Mouse (Mus musculus): ENCODE measurements around the gene Bcorl1. TPM values are rescaled to one million over a fixed set of nuclear protein-coding genes. Genes with fewer than 3 reads are reported as not detected.
A peak's percentile ranks its signal among the peaks of the same experiment; 100 is the strongest.

Bcorl1 gene
- polyA plus RNA-seq, 1 experiment from 2014 or later = 7.7 TPM

GRCm38 (mm10) chrX:48365836-48366577 lies 24.8 kb downstream of the Bcorl1 start:
- 0 out of 2 replicates have a peak, but pooled peaks cover 10% of the 10 kb centered on the region for H3K4me1 ChIP-seq (replicated peaks; ENCODE audit: control insufficient read depth, insufficient read depth, low read length)
- 39% methylated on average over 15 of the region's 15 CpGs for WGBS
- no peak overlapping the region; the same call in 1 of the 2 replicates for H3K27ac ChIP-seq (ENCODE audit: low read depth)
- DNase-seq (ENCODE audit: low spot score) = no peak
- ATAC-seq (replicated peaks; ENCODE audit: low FRiP score, low TSS enrichment, low read depth) = no peak
- no peaks in the 10 kb centered on the region for H3K27me3 ChIP-seq (replicated peaks; ENCODE audit: control insufficient read depth, insufficient read depth, low read length)
- H3K9me3 ChIP-seq (ENCODE audit: control insufficient read depth, low read length) = no peaks in the 10 kb centered on the region
- peaks cover 29% of the 10 kb centered on the region; the same call in 1 of the 2 replicates for H3K36me3 ChIP-seq (ENCODE audit: control insufficient read depth, insufficient read depth, low read length)
- no peak overlapping the region for H3K4me3 ChIP-seq (ENCODE audit: low read depth, low read length)
- no peak overlapping the region for H3K4me2 ChIP-seq (ENCODE audit: low read length)
- no peak overlapping the region for H3K9ac ChIP-seq (ENCODE audit: low read length)

GRCm38 (mm10) chrX:48367841-48368240 lies 26.7 kb downstream of the Bcorl1 start:
- DNase-seq (ENCODE audit: low spot score) (no peak), ATAC-seq (replicated peaks; ENCODE audit: low FRiP score, low TSS enrichment, low read depth) (no peak)
- Histone ChIP-seq H3K9ac (ENCODE audit: low read length) (no peak overlapping the region), H3K36me3 (ENCODE audit: control insufficient read depth, insufficient read depth, low read length) (peaks cover 28% of the 10 kb centered on the region; the same call in 1 of the 2 replicates), H3K4me2 (ENCODE audit: low read length) (no peak overlapping the region), H3K27ac (ENCODE audit: low read depth) (no peak overlapping the region), H3K4me1 (replicated peaks; ENCODE audit: control insufficient read depth, insufficient read depth, low read length) (0 out of 2 replicates have a peak, but pooled peaks cover 10% of the 10 kb centered on the region), H3K9me3 (ENCODE audit: control insufficient read depth, low read length) (no peaks in the 10 kb centered on the region), H3K4me3 (ENCODE audit: low read depth, low read length) (no peak overlapping the region), H3K27me3 (replicated peaks; ENCODE audit: control insufficient read depth, insufficient read depth, low read length) (no peaks in the 10 kb centered on the region)
- 95% methylated on average over 9 of the region's 9 CpGs for WGBS

- peak; percentile 70 for DNase-seq (ENCODE audit: low spot score)
- Histone ChIP-seq H3K9me3 (ENCODE audit: control insufficient read depth, low read length) (no peaks in the 10 kb centered on the region), H3K9ac (ENCODE audit: low read length) (no peak overlapping the region), H3K27me3 (replicated peaks; ENCODE audit: control insufficient read depth, insufficient read depth, low read length) (no peaks in the 10 kb centered on the region), H3K4me2 (ENCODE audit: low read length) (no peak overlapping the region), H3K4me1 (replicated peaks; ENCODE audit: control insufficient read depth, insufficient read depth, low read length) (no peaks in the 10 kb centered on the region), H3K36me3 (ENCODE audit: control insufficient read depth, insufficient read depth, low read length) (peaks cover 49% of the 10 kb centered on the region), H3K4me3 (ENCODE audit: low read depth, low read length) (no peak overlapping the region), H3K27ac (ENCODE audit: low read depth) (no peak overlapping the region)
- WGBS = 46% methylated on average over 7 of the region's 7 CpGs
- no peak for ATAC-seq (replicated peaks; ENCODE audit: low FRiP score, low TSS enrichment, low read depth)
Measured at GRCm38 (mm10) chrX:48383643-48384042, 42.5 kb downstream of the Bcorl1 start.

- no peak overlapping the region for H3K4me2 ChIP-seq (ENCODE audit: low read length)
- no peaks in the 10 kb centered on the region for H3K27me3 ChIP-seq (replicated peaks; ENCODE audit: control insufficient read depth, insufficient read depth, low read length)
- no peak overlapping the region for H3K9ac ChIP-seq (ENCODE audit: low read length)
- H3K9me3 ChIP-seq (ENCODE audit: control insufficient read depth, low read length) = no peaks in the 10 kb centered on the region
- 55% methylated on average over 4 of the region's 4 CpGs for WGBS
- no peaks in the 10 kb centered on the region for H3K4me1 ChIP-seq (replicated peaks; ENCODE audit: control insufficient read depth, insufficient read depth, low read length)
- H3K36me3 ChIP-seq (ENCODE audit: control insufficient read depth, insufficient read depth, low read length) = peaks cover 53% of the 10 kb centered on the region
- no peak for DNase-seq (ENCODE audit: low spot score)
- H3K27ac ChIP-seq (ENCODE audit: low read depth) = no peak overlapping the region
- ATAC-seq (replicated peaks; ENCODE audit: low FRiP score, low TSS enrichment, low read depth) = no peak
- H3K4me3 ChIP-seq (ENCODE audit: low read depth, low read length) = no peak overlapping the region
Measured at GRCm38 (mm10) chrX:48385927-48386326, 44.8 kb downstream of the Bcorl1 start.

- ATAC-seq (replicated peaks; ENCODE audit: low FRiP score, low TSS enrichment, low read depth) (no peak), DNase-seq (ENCODE audit: low spot score) (no peak)
- no peaks in the 10 kb centered on the region for H3K27me3 ChIP-seq (replicated peaks; ENCODE audit: control insufficient read depth, insufficient read depth, low read length)
- no peak overlapping the region for H3K27ac ChIP-seq (ENCODE audit: low read depth)
- H3K4me1 ChIP-seq (replicated peaks; ENCODE audit: control insufficient read depth, insufficient read depth, low read length) = no peaks in the 10 kb centered on the region
- H3K4me2 ChIP-seq (ENCODE audit: low read length) = no peak overlapping the region
- H3K9ac ChIP-seq (ENCODE audit: low read length) = no peak overlapping the region
- H3K4me3 ChIP-seq (ENCODE audit: low read depth, low read length) = no peak overlapping the region
- WGBS = 90% methylated on average over 6 of the region's 6 CpGs
- no peaks in the 10 kb centered on the region for H3K9me3 ChIP-seq (ENCODE audit: control insufficient read depth, low read length)
- peaks cover 60% of the 10 kb centered on the region for H3K36me3 ChIP-seq (ENCODE audit: control insufficient read depth, insufficient read depth, low read length)
Measured at GRCm38 (mm10) chrX:48389380-48389779, 48.2 kb downstream of the Bcorl1 start.

- Histone ChIP-seq H3K36me3 (ENCODE audit: control insufficient read depth, insufficient read depth, low read length) (peaks cover 50% of the 10 kb centered on the region), H3K9ac (ENCODE audit: low read length) (no peak overlapping the region), H3K9me3 (ENCODE audit: control insufficient read depth, low read length) (no peaks in the 10 kb centered on the region), H3K4me1 (replicated peaks; ENCODE audit: control insufficient read depth, insufficient read depth, low read length) (no peaks in the 10 kb centered on the region), H3K27me3 (replicated peaks; ENCODE audit: control insufficient read depth, insufficient read depth, low read length) (no peaks in the 10 kb centered on the region), H3K27ac (ENCODE audit: low read depth) (no peak overlapping the region), H3K4me2 (ENCODE audit: low read length) (no peak overlapping the region), H3K4me3 (ENCODE audit: low read depth, low read length) (no peak overlapping the region)
- no peak for DNase-seq (ENCODE audit: low spot score)
- WGBS = 72% methylated on average over 4 of the region's 4 CpGs
- ATAC-seq (replicated peaks; ENCODE audit: low FRiP score, low TSS enrichment, low read depth) = no peak
Measured at GRCm38 (mm10) chrX:48399994-48400393, 58.8 kb downstream of the Bcorl1 start.

- Histone ChIP-seq H3K4me1 (replicated peaks; ENCODE audit: control insufficient read depth, insufficient read depth, low read length) (no peaks in the 10 kb centered on the region), H3K4me2 (ENCODE audit: low read length) (no peak overlapping the region), H3K27me3 (replicated peaks; ENCODE audit: control insufficient read depth, insufficient read depth, low read length) (no peaks in the 10 kb centered on the region), H3K9ac (ENCODE audit: low read length) (no peak overlapping the region), H3K9me3 (ENCODE audit: control insufficient read depth, low read length) (no peaks in the 10 kb centered on the region), H3K36me3 (ENCODE audit: control insufficient read depth, insufficient read depth, low read length) (peaks cover 35% of the 10 kb centered on the region), H3K27ac (ENCODE audit: low read depth) (no peak overlapping the region), H3K4me3 (ENCODE audit: low read depth, low read length) (no peak overlapping the region)
- ATAC-seq (replicated peaks; ENCODE audit: low FRiP score, low TSS enrichment, low read depth) (no peak), DNase-seq (ENCODE audit: low spot score) (no peak)
- WGBS = 39% methylated on average over 3 of the region's 3 CpGs
Measured at GRCm38 (mm10) chrX:48405141-48405540, 64.0 kb downstream of the Bcorl1 start.

- 13% methylated on average over 34 of the region's 36 CpGs for WGBS
- no peaks in the 10 kb centered on the region for H3K27me3 ChIP-seq (replicated peaks; ENCODE audit: control insufficient read depth, insufficient read depth, low read length)
- no peaks in the 10 kb centered on the region for H3K9me3 ChIP-seq (ENCODE audit: control insufficient read depth, low read length)
- peak overlapping the region; percentile 52 for H3K4me2 ChIP-seq (ENCODE audit: low read length)
- no peak overlapping the region for H3K9ac ChIP-seq (ENCODE audit: low read length)
- H3K36me3 ChIP-seq (ENCODE audit: control insufficient read depth, insufficient read depth, low read length) = peaks cover 13% of the 10 kb centered on the region; the same call in 1 of the 2 replicates
- peak; percentile 93 for DNase-seq (ENCODE audit: low spot score)
- H3K4me1 ChIP-seq (replicated peaks; ENCODE audit: control insufficient read depth, insufficient read depth, low read length) = no peaks in the 10 kb centered on the region
- peak; percentile 92 for ATAC-seq (replicated peaks; ENCODE audit: low FRiP score, low TSS enrichment, low read depth)
- H3K4me3 ChIP-seq (ENCODE audit: low read depth, low read length) = peak overlapping the region; percentile 35
- no peak overlapping the region for H3K27ac ChIP-seq (ENCODE audit: low read depth)
Measured at GRCm38 (mm10) chrX:48409611-48410387, 68.6 kb downstream of the Bcorl1 start.

Data from intestine, embryonic 14.5 days (tissue).